Mouse (Mus musculus): Measurements from ENCODE around the gene Lyrm9.

- TF ChIP-seq EP300 (IDR thresholded peaks at IDR 0.05; ENCODE audit: insufficient read depth, low read depth, low read length): no peak
- TF ChIP-seq CTCF (IDR thresholded peaks at IDR 0.05; ENCODE audit: low read depth, low read length): no peak
Observed at GRCm38 (mm10) chr11:78852529-78852928, 26.1 kb downstream of the Lyrm9 start.
